Mouse (Mus musculus) kidney, adult 11 months (tissue): ENCODE measurements around the gene Dnajb6.
"Not testable (repeated sequence)": the region's sequence is repeated elsewhere in the genome, so short reads cannot be mapped to it uniquely, and the experiment has no call there.

Experiments
- DNase-seq: peaks from one replicate; pipeline ENCODE4 v3.0.0; 2022

The Dnajb6 gene

GRCm38 (mm10) chr5:29770935-29771334 lies 35.4 kb downstream of the Dnajb6 start:
- no peak for DNase-seq

GRCm38 (mm10) chr5:29772038-29772437 lies 36.5 kb downstream of the Dnajb6 start:
- no peak for DNase-seq

GRCm38 (mm10) chr5:29772651-29773330 lies 37.3 kb downstream of the Dnajb6 start:
- no peak for DNase-seq

- DNase-seq, result no peak
Measured at GRCm38 (mm10) chr5:29773460-29774150, 38.1 kb downstream of the Dnajb6 start.

- no peak for DNase-seq
Measured at GRCm38 (mm10) chr5:29775437-29775836, 39.9 kb downstream of the Dnajb6 start.

- DNase-seq, result no peak
Measured at GRCm38 (mm10) chr5:29778029-29778428, 42.5 kb downstream of the Dnajb6 start.

GRCm38 (mm10) chr5:29779733-29780132 lies 44.2 kb downstream of the Dnajb6 start:
- not testable (repeated sequence) for DNase-seq

GRCm38 (mm10) chr5:29782261-29782660 lies 46.8 kb downstream of the Dnajb6 start:
- DNase-seq, result no peak

GRCm38 (mm10) chr5:29784906-29785305 lies 49.4 kb downstream of the Dnajb6 start:
- DNase-seq, result not testable (repeated sequence)

GRCm38 (mm10) chr5:29785953-29786352 lies 50.5 kb downstream of the Dnajb6 start:
- DNase-seq, result not testable (repeated sequence)

- not testable (repeated sequence) for DNase-seq
Measured at GRCm38 (mm10) chr5:29794933-29795332, 59.4 kb downstream of the Dnajb6 start.

GRCm38 (mm10) chr5:29808940-29809339 lies 73.5 kb downstream of the Dnajb6 start:
- DNase-seq, result no peak

GRCm38 (mm10) chr5:29811377-29811921 lies 76.0 kb downstream of the Dnajb6 start:
- DNase-seq, result not testable (repeated sequence)

GRCm38 (mm10) chr5:29816523-29817242 lies 81.2 kb downstream of the Dnajb6 start:
- no peak for DNase-seq

GRCm38 (mm10) chr5:29817400-29817799 lies 81.9 kb downstream of the Dnajb6 start:
- DNase-seq, result no peak

- no peak for DNase-seq
Measured at GRCm38 (mm10) chr5:29818287-29818686, 82.8 kb downstream of the Dnajb6 start.

GRCm38 (mm10) chr5:29824796-29825195 lies 89.3 kb downstream of the Dnajb6 start:
- no peak for DNase-seq

- peak; percentile 30 for DNase-seq
Measured at GRCm38 (mm10) chr5:29826780-29827179, 91.3 kb downstream of the Dnajb6 start.

GRCm38 (mm10) chr5:29842444-29843166 lies 107.1 kb downstream of the Dnajb6 start:
- DNase-seq, result peak; percentile 46

- DNase-seq, result peak; percentile 23
Measured at GRCm38 (mm10) chr5:29845038-29845437, 109.5 kb downstream of the Dnajb6 start.

- DNase-seq, result no peak
Measured at GRCm38 (mm10) chr5:29847494-29847893, 112.0 kb downstream of the Dnajb6 start.

GRCm38 (mm10) chr5:29848091-29848490 lies 112.6 kb downstream of the Dnajb6 start:
- DNase-seq, result no peak

- DNase-seq, result no peak
Measured at GRCm38 (mm10) chr5:29852376-29852775, 116.9 kb downstream of the Dnajb6 start.
